Mouse (Mus musculus): ENCODE results near the gene Hist1h2ak.
"Not testable (repeated sequence)": the region's sequence is repeated elsewhere in the genome, so short reads cannot be mapped to it uniquely, and the experiment has no call there.

The Hist1h2ak gene

GRCm38 (mm10) chr13:21753524-21754285 lies at the start of gene Hist1h2ak, which contains the start of gene Hist1h2bn:
Hist1h2ak (minus strand) TSS chr13:21753827.
Hist1h2bn (plus strand) TSS chr13:21754123.
- in situ Hi-C loops (cut with MboI): not testable (repeated sequence)

DNA sequence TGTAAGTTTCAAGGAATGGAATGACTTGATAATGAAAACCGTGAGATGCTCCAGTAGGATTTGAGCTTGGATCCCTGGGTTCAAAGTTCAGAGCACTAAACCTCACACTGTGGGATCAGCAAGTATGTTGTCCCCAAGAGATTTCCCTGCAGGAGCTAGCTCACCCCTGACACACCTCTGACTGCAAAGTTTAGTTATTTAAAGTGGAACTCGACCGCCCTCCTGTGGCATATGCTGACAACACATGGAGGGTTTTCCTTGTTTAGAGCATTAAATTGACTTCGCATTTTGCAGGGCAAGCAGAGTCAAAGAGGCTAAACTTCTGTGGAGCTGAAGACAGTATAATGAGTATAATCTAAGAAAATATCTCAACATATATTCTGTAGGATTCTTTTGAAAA lies 49.4 kb upstream of the Hist1h2ak start:
- in situ Hi-C loops (cut with MboI): not testable (repeated sequence)

DNA sequence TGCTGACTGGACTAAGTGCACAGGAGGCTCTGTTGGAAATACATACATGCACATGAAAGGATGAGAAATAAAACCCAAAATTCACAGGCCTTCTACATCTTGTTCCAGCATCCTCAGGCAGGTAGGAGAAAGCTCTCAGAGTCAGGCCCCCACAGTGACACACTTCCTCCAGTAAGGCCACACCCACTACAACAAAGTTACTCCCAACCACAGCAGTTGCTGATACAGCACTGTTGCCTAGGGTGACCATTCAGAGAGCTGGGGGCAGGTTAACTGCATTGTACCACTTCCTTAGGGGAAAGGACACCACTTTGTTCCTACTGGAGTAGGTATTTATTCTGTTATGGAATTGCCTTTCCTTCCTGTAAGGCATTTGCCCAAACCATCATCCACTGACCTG lies 43.5 kb upstream of the Hist1h2ak start:
- in situ Hi-C loops (cut with MboI): not testable (repeated sequence)

DNA sequence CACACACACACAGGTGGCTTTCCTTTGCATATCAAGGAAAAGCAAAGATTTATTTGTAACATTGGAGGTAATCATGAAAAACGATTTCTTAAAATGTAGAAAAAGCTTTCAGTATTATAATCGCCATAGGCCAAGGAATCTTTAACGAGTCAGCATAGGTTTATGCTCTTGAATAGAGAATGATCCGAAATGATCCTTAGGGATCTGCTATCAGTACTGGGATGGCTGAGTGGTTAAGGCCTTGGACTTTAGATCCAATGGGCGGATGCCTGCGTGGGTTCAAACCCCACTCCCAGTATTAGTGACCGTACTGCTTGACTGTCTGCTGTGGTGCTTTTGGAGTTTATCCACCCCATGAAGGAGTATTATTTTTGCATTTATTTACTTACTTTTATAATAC lies 42.0 kb upstream of the Hist1h2ak start:
- in situ Hi-C loops (cut with MboI): no loop called here

GRCm38 (mm10) chr13:21790601-21791283 lies 37.1 kb upstream of the Hist1h2ak start:
- in situ Hi-C loops (cut with MboI): no loop called here

DNA sequence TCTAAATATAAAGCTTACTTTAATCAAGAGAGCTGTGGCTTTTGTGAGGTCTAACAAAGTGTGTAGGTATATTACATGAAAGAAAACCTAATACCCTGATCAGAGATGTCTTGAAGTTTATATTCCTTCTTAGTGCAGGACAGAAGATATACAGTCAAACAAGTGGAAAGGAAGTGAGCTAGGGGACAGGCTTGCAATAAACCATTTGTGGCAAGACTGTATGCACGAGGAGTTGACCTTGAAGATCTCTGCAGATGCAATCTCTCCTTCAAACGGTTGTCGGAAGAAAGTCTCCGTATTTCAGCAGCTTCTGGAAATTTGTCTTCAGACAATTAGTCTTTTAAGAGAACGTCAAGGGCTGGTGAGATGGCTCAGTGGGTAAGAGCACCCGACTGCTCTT lies 36.3 kb upstream of the Hist1h2ak start:
- in situ Hi-C loops (cut with MboI): no loop called here

GRCm38 (mm10) chr13:21787760-21788593 lies 34.4 kb upstream of the Hist1h2ak start:
- in situ Hi-C loops (cut with MboI): no loop called here

DNA sequence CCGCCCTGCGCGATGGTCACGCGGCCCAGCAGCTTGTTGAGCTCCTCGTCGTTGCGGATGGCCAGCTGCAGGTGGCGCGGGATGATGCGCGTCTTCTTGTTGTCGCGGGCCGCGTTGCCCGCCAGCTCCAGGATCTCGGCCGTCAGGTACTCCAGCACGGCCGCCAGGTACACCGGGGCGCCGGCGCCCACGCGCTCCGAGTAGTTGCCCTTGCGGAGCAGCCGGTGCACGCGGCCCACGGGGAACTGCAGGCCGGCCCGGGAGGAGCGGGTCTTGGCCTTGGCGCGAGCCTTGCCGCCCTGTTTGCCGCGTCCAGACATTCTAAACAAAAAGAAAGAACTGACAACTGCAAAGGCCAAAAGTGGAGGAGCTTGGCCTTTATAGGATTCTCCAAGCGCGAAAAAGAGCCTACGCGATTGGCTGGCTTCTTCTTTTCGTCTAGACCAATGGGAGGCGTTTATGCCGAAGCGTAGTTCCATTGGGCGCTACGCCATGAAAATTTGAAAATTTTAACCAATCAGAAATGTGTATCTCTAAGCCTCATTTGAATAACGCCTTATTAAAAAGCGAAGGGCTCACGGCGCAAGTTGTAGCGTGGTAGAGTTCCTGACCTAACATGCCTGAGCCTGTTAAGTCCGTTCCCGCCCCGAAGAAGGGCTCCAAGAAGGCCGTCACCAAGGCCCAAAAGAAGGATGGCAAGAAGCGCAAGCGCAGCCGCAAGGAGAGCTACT lies 33.4 kb upstream of the Hist1h2ak start, which contains the start of the genes Hist1h2an and Hist1h2bp:
Hist1h2an (minus strand) TSS at position 320 of the 731 bp plus-strand sequence.
Hist1h2bp (plus strand) TSS at position 563 of the 731 bp plus-strand sequence.
- in situ Hi-C loops (cut with MboI): not testable (repeated sequence)

- in situ Hi-C loops (cut with MboI): no loop called here
These were observed 32.7 kb upstream of the Hist1h2ak start for GRCm38 (mm10) chr13:21786189-21786898.

- in situ Hi-C loops (cut with MboI): no loop called here
These were observed 30.7 kb upstream of the Hist1h2ak start for GRCm38 (mm10) chr13:21784311-21784710.

GRCm38 (mm10) chr13:21783734-21784161 lies 30.1 kb upstream of the Hist1h2ak start:
- in situ Hi-C loops (cut with MboI): no loop called here

DNA sequence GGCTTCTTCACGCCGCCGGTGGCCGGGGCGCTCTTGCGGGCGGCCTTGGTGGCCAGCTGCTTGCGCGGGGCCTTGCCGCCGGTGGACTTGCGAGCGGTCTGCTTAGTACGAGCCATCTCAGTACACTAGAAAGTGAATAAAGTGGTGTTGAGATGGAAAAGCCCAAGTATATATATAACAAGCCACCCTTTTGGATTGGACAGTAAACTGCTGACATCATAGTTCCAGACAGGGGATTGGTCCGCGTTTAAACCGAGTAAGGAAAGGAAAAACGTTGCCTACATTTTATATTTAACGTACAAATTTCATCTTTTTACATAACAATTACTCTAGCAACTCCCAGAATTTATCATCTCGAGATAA lies 29.6 kb upstream of the Hist1h2ak start, which contains the start of gene Hist1h3i:
Hist1h3i (minus strand) TSS at position 116 of the 363 bp plus-strand sequence.
- in situ Hi-C loops (cut with MboI): no loop called here

GRCm38 (mm10) chr13:21782361-21783254 lies 29.0 kb upstream of the Hist1h2ak start:
- in situ Hi-C loops (cut with MboI): not testable (repeated sequence)

DNA sequence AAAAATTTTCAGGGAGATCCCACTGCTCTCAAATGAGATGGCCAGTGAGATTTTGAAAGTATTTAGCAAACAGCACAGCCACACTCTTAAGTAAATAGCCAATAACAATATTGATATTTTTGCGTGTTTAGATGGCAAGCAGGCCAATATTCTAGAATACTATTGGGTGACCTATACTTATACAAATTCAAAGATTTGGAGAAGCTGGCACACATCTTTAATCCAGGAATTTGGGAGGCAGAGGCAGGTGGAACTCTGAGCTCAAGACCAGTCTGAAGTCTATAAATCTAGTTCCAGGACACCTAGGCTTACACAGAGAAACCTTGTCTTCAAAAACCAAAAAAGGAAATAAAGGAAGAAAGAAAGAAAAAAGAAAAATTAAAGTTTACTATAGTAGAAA lies 28.0 kb upstream of the Hist1h2ak start:
- in situ Hi-C loops (cut with MboI): no loop called here

DNA sequence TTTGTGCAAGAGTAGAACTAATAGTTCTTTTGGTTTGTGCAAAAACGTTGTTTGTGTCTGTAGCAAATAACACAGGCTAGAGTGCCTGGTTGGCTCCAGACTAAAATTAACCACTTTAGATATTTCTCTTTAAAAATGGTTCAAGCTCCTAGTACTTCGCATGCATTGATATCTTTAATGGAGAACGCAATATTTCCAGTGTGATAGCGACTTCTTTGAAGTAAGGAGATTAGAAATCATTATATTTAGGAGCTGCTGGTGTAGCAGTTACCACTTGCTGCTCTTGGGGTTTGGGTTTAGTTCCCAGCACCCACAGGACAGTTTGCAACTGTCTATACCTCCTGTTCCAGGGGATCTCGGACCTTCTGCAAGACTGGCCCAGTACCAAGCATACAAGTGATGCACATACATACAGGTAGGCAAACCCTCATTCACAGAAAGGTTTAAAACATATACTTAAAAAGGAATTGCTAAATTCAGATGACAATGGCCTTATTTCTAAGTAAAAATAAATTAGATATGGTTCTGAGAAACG lies 27.5 kb upstream of the Hist1h2ak start:
- in situ Hi-C loops (cut with MboI): no loop called here

DNA sequence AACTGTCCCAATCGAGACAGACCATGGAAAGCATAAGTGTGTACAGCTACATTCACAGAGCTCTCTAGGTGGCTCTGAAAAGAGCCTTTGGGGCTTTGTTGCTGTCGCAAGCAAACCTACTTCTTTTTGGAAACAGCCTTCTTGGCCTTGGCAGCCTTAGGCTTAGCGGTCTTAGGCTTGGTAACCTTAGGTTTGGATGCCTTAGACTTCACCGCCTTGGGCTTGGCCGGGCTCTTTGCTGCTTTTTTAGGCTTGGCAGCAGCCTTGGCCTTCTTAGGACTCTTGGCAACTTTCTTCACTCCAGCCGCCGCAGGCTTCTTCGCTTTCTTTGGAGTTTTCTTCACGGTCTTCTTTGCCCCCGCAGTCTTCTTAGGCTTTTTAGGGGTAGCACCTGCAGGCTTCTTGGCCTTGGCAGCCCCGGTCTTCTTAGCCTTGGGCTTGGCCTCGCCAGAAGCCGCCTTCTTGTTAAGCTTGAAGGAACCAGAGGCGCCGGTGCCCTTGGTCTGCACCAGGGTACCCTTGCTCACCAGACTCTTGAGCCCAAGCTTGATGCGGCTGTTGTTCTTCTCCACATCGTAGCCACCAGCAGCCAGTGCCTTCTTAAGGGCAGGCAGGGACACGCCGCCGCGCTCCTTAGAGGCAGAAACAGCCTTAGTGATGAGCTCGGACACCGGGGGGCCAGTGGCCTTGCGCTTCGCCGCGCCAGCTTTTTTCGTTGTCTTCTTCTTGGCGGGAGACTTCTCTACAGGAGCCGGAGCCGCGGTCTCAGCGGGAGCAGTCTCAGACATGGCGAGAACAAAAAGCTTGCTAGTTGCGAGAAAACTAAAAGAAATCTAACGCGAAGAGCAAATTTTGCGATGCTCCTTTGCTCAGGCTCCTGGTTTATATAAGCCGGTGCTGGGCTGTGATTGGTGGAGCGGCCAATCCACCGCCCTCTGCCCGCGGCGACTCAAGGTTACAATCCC lies 26.4 kb upstream of the Hist1h2ak start, which contains the start of gene Hist1h1b:
Hist1h1b (minus strand) TSS at position 859 of the 965 bp plus-strand sequence.
- in situ Hi-C loops (cut with MboI): no loop called here

DNA sequence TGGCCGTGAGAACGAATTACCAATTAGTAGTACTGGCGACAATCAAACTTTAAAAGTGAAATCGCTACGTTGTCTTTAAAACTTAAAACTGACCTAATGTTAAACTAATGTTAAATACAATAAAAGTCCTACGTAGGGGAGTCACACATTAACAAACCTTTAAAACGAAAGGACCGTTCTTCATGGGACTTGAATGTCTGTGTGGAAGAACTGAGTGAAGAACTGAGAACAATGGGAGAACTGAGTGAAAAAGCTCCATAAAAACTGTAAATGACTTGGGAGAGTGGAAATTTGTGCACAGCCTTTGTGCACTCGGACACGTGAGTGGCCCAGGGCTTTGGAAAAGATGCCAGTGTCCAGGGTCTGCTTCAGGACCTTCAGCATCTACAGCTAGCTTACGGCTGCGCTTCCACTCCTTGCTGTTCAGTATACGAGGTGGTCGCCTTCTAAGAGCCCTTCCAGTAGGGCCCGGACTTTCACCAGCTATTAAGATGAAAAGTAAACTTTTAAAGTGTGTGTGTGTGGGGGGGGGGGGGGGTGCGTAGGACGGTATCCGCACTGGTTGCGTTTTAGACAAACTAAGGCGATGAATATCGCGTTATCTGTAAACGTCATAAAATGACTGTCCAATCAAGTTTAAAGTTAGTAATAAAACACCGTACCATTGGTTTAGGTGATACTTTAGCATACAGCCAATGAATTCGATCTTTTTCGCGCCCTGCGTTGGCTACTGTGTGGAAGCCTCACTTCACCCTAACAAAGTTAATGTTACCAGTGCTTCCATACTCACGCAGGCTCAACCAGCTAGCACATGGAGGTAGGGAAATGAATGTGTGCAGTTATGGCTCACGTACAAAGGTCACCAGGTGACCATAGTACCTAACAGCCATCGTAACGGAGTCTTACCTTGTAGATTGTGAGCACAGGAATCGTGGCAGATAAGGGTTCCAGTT lies 25.5 kb upstream of the Hist1h2ak start:
- in situ Hi-C loops (cut with MboI): no loop called here

Data from mature B cell (primary cell).